Mouse (Mus musculus) kidney, embryonic 16.5 days (tissue): Measurements from ENCODE around the gene Pole. TPM values are rescaled to one million over a fixed set of nuclear protein-coding genes. Genes with fewer than 3 reads are reported as not detected.

ENCODE experiments used
- ATAC-seq: fragments of 200-750 bp; cut with Nextera tagmentation; 2 replicates; pipeline ENCODE4 v1.8.0; 2017; ENCODE audit warnings: moderate TSS enrichment; ENCODE audit not compliant: low FRiP score, low TSS enrichment
- H3K27ac ChIP-seq: fragments of 300-500 bp; sonication (generic); 2 replicates; pipeline ENCODE4 v1.5.1; 2014; ENCODE audit warnings: low read length
- H3K27me3 ChIP-seq: fragments of 300-500 bp; sonication (generic); 2 replicates; pipeline ENCODE4 v1.6.1; 2014; ENCODE audit warnings: low read length, control low read depth, mixed read lengths; ENCODE audit not compliant: insufficient read depth
- H3K36me3 ChIP-seq: fragments of 300-500 bp; sonication (generic); 2 replicates; pipeline ENCODE4 v1.6.1; 2014; ENCODE audit warnings: low read length, control low read depth, mixed read lengths; ENCODE audit not compliant: insufficient read depth
- H3K4me1 ChIP-seq: fragments of 300-500 bp; sonication (generic); 2 replicates; pipeline ENCODE4 v1.6.1; 2014; ENCODE audit warnings: low read length, control low read depth, mixed read lengths; ENCODE audit not compliant: insufficient read depth
- H3K4me2 ChIP-seq: fragments of 300-500 bp; sonication (generic); replicated peaks from 2 replicates; pipeline ENCODE4 v1.6.1; 2014; ENCODE audit warnings: low read depth, low read length
- H3K4me3 ChIP-seq: fragments of 300-500 bp; sonication (generic); 2 replicates; pipeline ENCODE4 v1.5.1; 2014; ENCODE audit warnings: mild to moderate bottlenecking, low read length
- H3K9ac ChIP-seq: fragments of 300-500 bp; sonication (generic); replicated peaks from 2 replicates; pipeline ENCODE4 v1.6.1; 2014; ENCODE audit warnings: low read length
- H3K9me3 ChIP-seq: fragments of 300-500 bp; sonication (generic); 2 replicates; pipeline ENCODE4 v1.6.1; 2016; ENCODE audit warnings: low read length, control low read depth
- WGBS: fragments of 180-500 bp; shearing (Covaris S2); extraction: QIAGEN DNeasy Blood & Tissue Kit; methylation state at CpG from one replicate; pipeline ENCODE4 v1.1.7; 2014; 5-methylcytosine and 5-hydroxymethylcytosine counted together
- polyA plus RNA-seq: library from polyadenylated mRNA; unstranded; fragments of >200 nt; fragmentation: Nextera tagmentation; extraction: Ambion mirVana; gene quantifications from 2 replicates; pipeline ENCODE4 v1.2.1, GENCODE M21; 2015

The Pole gene
- polyA plus RNA-seq, 1 experiment from 2014 or later, result 30.3 TPM

- peaks cover 8% of the 10 kb centered on the region; the same call in 1 of the 2 replicates for H3K4me1 ChIP-seq
- peak overlapping the region; percentile 72 for H3K9ac ChIP-seq
- WGBS, result 2% methylated on average over 55 of the region's 72 CpGs
- H3K36me3 ChIP-seq, result peaks cover 6% of the 10 kb centered on the region
- no peaks in the 10 kb centered on the region for H3K9me3 ChIP-seq
- peak overlapping the region; percentile 74 for H3K4me2 ChIP-seq
- no peaks in the 10 kb centered on the region for H3K27me3 ChIP-seq
- peak overlapping the region; percentile 49 for H3K4me3 ChIP-seq
- peak overlapping the region; percentile 51; the same call in 1 of the 2 replicates for H3K27ac ChIP-seq
- ATAC-seq, result peak; percentile 82
Observed at GRCm38 (mm10) chr5:110363179-110363821, 77.2 kb downstream of the Pole start.

GRCm38 (mm10) chr5:110363822-110364545 lies 77.9 kb downstream of the Pole start:
- Histone ChIP-seq H3K27me3 (no peaks in the 10 kb centered on the region), H3K4me1 (peaks cover 8% of the 10 kb centered on the region; the same call in 1 of the 2 replicates), H3K4me2 (peak overlapping the region; percentile 74), H3K27ac (peak overlapping the region; percentile 51; the same call in 1 of the 2 replicates), H3K4me3 (peak overlapping the region; percentile 49), H3K36me3 (peaks cover 12% of the 10 kb centered on the region), H3K9me3 (no peaks in the 10 kb centered on the region), H3K9ac (peak overlapping the region; percentile 72)
- ATAC-seq, result peak; percentile 1; the same call in 1 of the 2 replicates
- 34% methylated on average over 11 of the region's 11 CpGs for WGBS

DNA sequence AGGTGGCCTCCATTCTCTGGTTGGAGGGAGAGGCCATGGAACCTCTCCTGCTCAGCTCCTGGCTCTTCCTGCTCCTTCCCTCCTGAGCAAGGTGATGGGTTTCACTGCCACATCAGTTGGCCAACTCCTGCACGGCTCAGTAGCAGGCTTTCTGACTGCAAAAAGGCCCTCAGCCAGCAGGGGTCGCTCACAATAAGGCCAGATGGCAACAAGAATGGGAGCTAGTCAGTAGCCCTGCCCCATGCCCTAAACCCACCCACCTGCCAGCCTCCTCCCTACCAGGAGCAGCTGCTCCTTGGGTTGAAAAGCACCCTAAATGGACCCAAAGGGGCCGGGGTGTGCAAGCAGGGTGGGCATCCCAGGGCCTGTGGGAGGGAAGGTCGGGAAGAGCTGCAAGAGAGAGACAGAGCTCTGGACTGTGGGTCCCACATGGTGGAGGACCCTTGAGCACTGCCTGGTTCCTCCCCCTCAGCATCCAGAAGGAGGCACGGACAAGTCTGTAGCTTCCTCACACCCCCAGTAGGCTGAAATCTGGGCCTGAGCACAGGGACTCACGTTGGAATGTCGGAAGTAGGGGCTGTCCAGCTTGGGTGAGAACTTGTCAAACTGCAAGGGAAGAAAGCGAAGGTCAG lies 90.8 kb downstream of the Pole start:
- no peaks in the 10 kb centered on the region for H3K27me3 ChIP-seq
- H3K36me3 ChIP-seq, result peaks cover 36% of the 10 kb centered on the region
- H3K9ac ChIP-seq, result no peak overlapping the region
- no peak overlapping the region for H3K4me2 ChIP-seq
- no peak overlapping the region for H3K27ac ChIP-seq
- H3K4me1 ChIP-seq, result no peaks in the 10 kb centered on the region
- WGBS, result 48% methylated on average over 8 of the region's 8 CpGs
- no peak overlapping the region for H3K4me3 ChIP-seq
- ATAC-seq, result no peak
- no peaks in the 10 kb centered on the region for H3K9me3 ChIP-seq

DNA sequence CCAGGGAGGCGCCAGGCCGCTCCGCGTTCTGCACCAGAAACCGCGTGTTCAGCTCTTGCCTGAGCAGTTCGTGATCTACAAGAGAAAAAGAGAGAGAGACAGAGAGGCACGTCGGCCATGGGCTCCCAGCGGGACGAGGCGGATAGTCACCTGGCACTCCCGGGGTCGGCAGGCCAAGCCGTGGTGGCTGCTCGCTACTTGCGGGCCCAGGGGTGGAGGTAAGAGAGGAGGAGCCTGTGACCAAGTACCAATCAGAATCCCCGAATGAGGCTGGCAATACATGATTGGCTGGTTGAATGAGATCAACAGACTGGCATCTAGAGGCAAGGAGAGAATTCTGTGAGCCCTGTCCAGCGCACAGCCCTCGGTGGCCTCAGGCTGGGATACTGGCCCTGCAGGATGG lies 92.1 kb downstream of the Pole start:
- H3K9me3 ChIP-seq, result no peaks in the 10 kb centered on the region
- WGBS, result 42% methylated on average over 20 of the region's 20 CpGs
- no peaks in the 10 kb centered on the region for H3K27me3 ChIP-seq
- peaks cover 36% of the 10 kb centered on the region for H3K36me3 ChIP-seq
- peak; percentile 60; the same call in 1 of the 2 replicates for ATAC-seq
- no peak overlapping the region for H3K9ac ChIP-seq
- H3K27ac ChIP-seq, result no peak overlapping the region
- H3K4me2 ChIP-seq, result no peak overlapping the region
- no peak overlapping the region for H3K4me3 ChIP-seq
- H3K4me1 ChIP-seq, result no peaks in the 10 kb centered on the region

GRCm38 (mm10) chr5:110379086-110379485 lies 93.0 kb downstream of the Pole start:
- H3K27ac ChIP-seq, result no peak overlapping the region
- 0 out of 2 replicates have a peak, but pooled peaks have one; percentile 26 for ATAC-seq
- H3K4me3 ChIP-seq, result no peak overlapping the region
- H3K4me2 ChIP-seq, result no peak overlapping the region
- no peaks in the 10 kb centered on the region for H3K9me3 ChIP-seq
- no peaks in the 10 kb centered on the region for H3K27me3 ChIP-seq
- no peaks in the 10 kb centered on the region for H3K4me1 ChIP-seq
- H3K9ac ChIP-seq, result no peak overlapping the region
- peaks cover 29% of the 10 kb centered on the region for H3K36me3 ChIP-seq
- WGBS, result 87% methylated on average over 15 of the region's 15 CpGs

GRCm38 (mm10) chr5:110379823-110380222 lies 93.7 kb downstream of the Pole start:
- no peak overlapping the region for H3K27ac ChIP-seq
- no peaks in the 10 kb centered on the region for H3K27me3 ChIP-seq
- no peak overlapping the region for H3K4me3 ChIP-seq
- no peaks in the 10 kb centered on the region; the same call in 1 of the 2 replicates for H3K4me1 ChIP-seq
- H3K9ac ChIP-seq, result no peak overlapping the region
- peaks cover 27% of the 10 kb centered on the region for H3K36me3 ChIP-seq
- no peaks in the 10 kb centered on the region for H3K9me3 ChIP-seq
- WGBS, result 81% methylated on average over 4 of the region's 4 CpGs
- ATAC-seq, result no peak
- H3K4me2 ChIP-seq, result no peak overlapping the region

DNA sequence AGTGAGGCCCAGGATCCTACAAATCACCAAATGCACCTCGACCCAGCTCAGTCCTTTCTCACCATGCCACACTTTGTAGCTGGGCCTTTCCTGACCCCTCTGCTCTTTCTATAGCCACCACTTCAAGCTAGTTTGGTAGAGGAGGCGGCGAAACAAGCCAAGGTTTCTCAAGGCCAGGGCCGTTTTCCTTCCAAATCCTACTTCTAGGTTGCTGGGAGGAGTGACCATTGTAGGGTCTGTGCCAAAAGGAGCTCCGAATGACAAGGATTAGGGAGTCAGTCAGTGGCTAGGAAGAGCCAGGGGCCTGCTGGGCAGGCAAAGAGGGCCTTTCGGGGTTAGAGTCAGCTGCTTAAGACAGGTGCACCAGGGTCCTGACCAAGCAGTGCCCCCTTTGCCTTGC lies 98.4 kb downstream of the Pole start:
- 86% methylated on average over 6 of the region's 6 CpGs for WGBS
- 0 out of 2 replicates have a peak, but pooled peaks cover 3% of the 10 kb centered on the region for H3K27me3 ChIP-seq
- no peak overlapping the region for H3K27ac ChIP-seq
- no peaks in the 10 kb centered on the region for H3K9me3 ChIP-seq
- no peak overlapping the region for H3K4me2 ChIP-seq
- H3K4me1 ChIP-seq, result peaks cover 14% of the 10 kb centered on the region
- H3K9ac ChIP-seq, result no peak overlapping the region
- no peak for ATAC-seq
- H3K36me3 ChIP-seq, result no peaks in the 10 kb centered on the region
- no peak overlapping the region for H3K4me3 ChIP-seq

DNA sequence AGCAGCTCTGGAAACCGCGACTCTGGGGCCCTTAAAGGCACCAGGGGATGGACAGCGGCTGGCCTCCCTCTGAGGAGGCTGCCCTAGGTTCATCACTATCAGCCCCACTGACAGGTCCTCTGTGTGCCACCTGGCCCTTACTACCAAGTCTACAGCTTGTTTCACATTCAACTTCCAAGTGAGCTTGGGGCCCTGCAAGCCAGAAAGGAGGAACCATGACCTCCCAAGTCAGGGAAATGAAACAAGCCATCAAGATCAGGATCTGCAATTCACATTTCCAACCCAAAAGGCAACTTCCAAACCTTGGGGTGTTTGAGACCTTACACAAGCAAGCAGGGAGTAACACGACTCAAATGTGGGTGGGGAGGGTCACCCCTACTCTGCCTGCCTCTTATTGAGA lies 99.2 kb downstream of the Pole start:
- Histone ChIP-seq H3K27me3 (0 out of 2 replicates have a peak, but pooled peaks cover 3% of the 10 kb centered on the region), H3K9ac (no peak overlapping the region), H3K4me2 (peak overlapping the region; percentile 77; the same call in 1 of the 2 replicates), H3K9me3 (no peaks in the 10 kb centered on the region), H3K27ac (no peak overlapping the region), H3K4me1 (peaks cover 14% of the 10 kb centered on the region), H3K36me3 (no peaks in the 10 kb centered on the region), H3K4me3 (no peak overlapping the region)
- ATAC-seq, result no peak
- WGBS, result 60% methylated on average over 4 of the region's 4 CpGs

DNA sequence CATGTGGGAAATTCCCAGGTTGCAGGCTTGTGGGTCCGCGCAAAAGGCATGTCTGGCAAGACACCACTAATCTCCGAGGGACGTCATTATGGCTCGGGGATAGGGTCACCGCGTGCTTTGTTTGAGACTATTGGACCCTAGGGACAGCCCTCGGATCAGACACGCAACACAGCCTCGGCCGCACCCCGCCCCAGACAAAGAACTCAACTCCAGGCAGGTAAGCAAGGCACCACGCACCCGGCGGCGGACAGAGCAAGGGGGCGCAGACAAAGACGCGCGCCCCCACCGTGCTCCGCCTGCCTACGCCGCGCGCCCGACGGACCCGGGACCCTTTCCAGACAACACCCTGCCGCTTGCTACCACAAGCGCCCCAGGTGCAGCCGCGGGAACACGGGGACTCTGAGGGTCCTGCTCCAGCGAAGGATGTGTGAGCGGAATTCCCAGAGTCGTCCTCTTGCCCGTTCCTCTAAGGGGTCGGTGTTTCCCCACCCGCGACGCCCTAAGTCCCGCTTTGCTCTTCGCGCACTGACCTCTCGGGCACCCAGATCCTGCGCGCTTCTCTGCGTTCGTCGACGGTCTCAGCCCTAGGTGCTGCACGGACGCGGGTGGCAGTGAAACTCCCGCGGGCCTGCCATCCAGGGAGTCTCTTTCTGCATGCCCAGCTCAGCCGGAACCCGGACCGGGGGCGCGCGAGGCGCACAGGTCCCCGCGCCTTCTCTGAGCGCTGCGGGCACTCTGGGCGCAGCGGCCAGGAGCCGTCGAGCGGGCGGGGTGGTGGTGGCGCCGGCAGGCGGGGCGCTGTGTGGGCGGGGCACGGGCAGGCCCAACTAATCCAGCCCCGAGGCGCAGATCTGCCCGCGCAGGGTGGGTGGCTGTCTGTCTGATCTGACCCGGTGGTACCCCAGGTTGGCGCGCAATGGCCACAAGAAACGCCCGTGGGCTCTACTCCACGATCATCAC lies 100.5 kb downstream of the Pole start:
- H3K36me3 ChIP-seq, result no peaks in the 10 kb centered on the region
- peaks cover 14% of the 10 kb centered on the region for H3K4me1 ChIP-seq
- peak overlapping the region; percentile 77 for H3K4me2 ChIP-seq
- 0 out of 2 replicates have a peak, but pooled peaks cover 3% of the 10 kb centered on the region for H3K27me3 ChIP-seq
- peak; percentile 90 for ATAC-seq
- H3K27ac ChIP-seq, result no peak overlapping the region; the same call in 1 of the 2 replicates
- H3K4me3 ChIP-seq, result peak overlapping the region; percentile 72
- under 1% methylated on average over 86 of the region's 90 CpGs for WGBS
- no peaks in the 10 kb centered on the region for H3K9me3 ChIP-seq
- H3K9ac ChIP-seq, result peak overlapping the region; percentile 72
